Comparison of ENCODE assay signal across 20 mouse cellular contexts in genomic region chr17:14513454-14513853, GRCm38 (mm10).
"Had no signal": no experiment of that assay in that cellular context is flagged by ENCODE, and none has a peak within 500 bp of the region (broad histone marks: within the 10 kb centered on the region; RNA-seq: fewer than 3 reads in every experiment).

No protein-coding gene starts in this region.

- H3K4me3 ChIP-seq: limb, embryonic 10.5 days; limb, embryonic 13.5 days; liver, embryonic 12.5 days; liver, embryonic 15.5 days; lung, embryonic 15.5 days; megakaryocyte, embryonic 14.5 days; midbrain, embryonic 10.5 days; midbrain, embryonic 13.5 days; myocyte; neural tube, embryonic 13.5 days had no signal

- H3K27ac ChIP-seq: kidney, postnatal 0 days; limb, embryonic 10.5 days; limb, embryonic 13.5 days; liver, embryonic 12.5 days; liver, embryonic 15.5 days; lung, embryonic 15.5 days; midbrain, embryonic 10.5 days; midbrain, embryonic 13.5 days; neural tube, embryonic 13.5 days had no signal

- ATAC-seq: intestine, postnatal 0 days; liver, embryonic 12.5 days; midbrain, embryonic 13.5 days; midbrain, embryonic 16.5 days had no signal

- DNase-seq: kidney, postnatal 4 days; liver; lung, adult 18-20 months; lung, postnatal 10 days; lung, postnatal 36 days; thymus, adult 18-20 months; thymus, postnatal 36 days had no signal

- H3K9ac ChIP-seq: limb, embryonic 13.5 days; liver, embryonic 12.5 days; liver, embryonic 15.5 days; lung, embryonic 15.5 days; midbrain, embryonic 13.5 days; neural tube, embryonic 13.5 days had no signal

- H3K4me1 ChIP-seq: liver, embryonic 12.5 days; liver, embryonic 15.5 days; megakaryocyte, embryonic 14.5 days; midbrain, embryonic 10.5 days; midbrain, embryonic 13.5 days had no signal

- H3K4me2 ChIP-seq: limb, embryonic 13.5 days; liver, embryonic 12.5 days; liver, embryonic 15.5 days; lung, embryonic 15.5 days; midbrain, embryonic 13.5 days; neural tube, embryonic 13.5 days had no signal

- H3K9me3 ChIP-seq: limb, embryonic 10.5 days; limb, embryonic 13.5 days; liver, embryonic 12.5 days; liver, embryonic 15.5 days; lung, embryonic 15.5 days; megakaryocyte, embryonic 14.5 days; midbrain, embryonic 10.5 days; midbrain, embryonic 13.5 days; neural tube, embryonic 13.5 days had no signal

- H3K27me3 ChIP-seq: limb, embryonic 13.5 days; liver, embryonic 12.5 days; liver, embryonic 15.5 days; lung, embryonic 15.5 days; megakaryocyte, embryonic 14.5 days; midbrain, embryonic 13.5 days had no signal

- H3K36me3 ChIP-seq: limb, embryonic 10.5 days; limb, embryonic 13.5 days; liver, embryonic 12.5 days; liver, embryonic 15.5 days; lung, embryonic 15.5 days; midbrain, embryonic 10.5 days; midbrain, embryonic 13.5 days; neural tube, embryonic 13.5 days had no signal
